Mouse (Mus musculus): ENCODE measurements around the gene Myo15.
A peak's percentile ranks its signal among the peaks of the same experiment; 100 is the strongest.
"Not testable (repeated sequence)": the region's sequence is repeated elsewhere in the genome, so short reads cannot be mapped to it uniquely, and the experiment has no call there.

The Myo15 gene

GRCm38 (mm10) chr11:60545433-60545832, 76.3 kb downstream of the Myo15 start:
- DNase-seq (ENCODE audit: low spot score in 2 of 2) = no peak

GRCm38 (mm10) chr11:60548112-60548511, 79.0 kb downstream of the Myo15 start:
- no peak for DNase-seq (ENCODE audit: low spot score in 2 of 2)

- DNase-seq (ENCODE audit: low spot score in 2 of 2) = no peak
Observed at GRCm38 (mm10) chr11:60553091-60553490, 84.0 kb downstream of the Myo15 start.

- no peak for DNase-seq (ENCODE audit: low spot score in 2 of 2)
Observed at GRCm38 (mm10) chr11:60557675-60558074, 88.5 kb downstream of the Myo15 start.

- DNase-seq (ENCODE audit: low spot score in 2 of 2) = peak; percentile 75 to 81
Observed at GRCm38 (mm10) chr11:60559342-60559741, 90.2 kb downstream of the Myo15 start.

GRCm38 (mm10) chr11:60574006-60574405, 104.9 kb downstream of the Myo15 start:
- DNase-seq (ENCODE audit: low spot score in 2 of 2) = not testable (repeated sequence)
